Mouse (Mus musculus): ENCODE data around the gene Mapk10. TPM values are rescaled to one million over a fixed set of nuclear protein-coding genes. Genes with fewer than 3 reads are reported as not detected.

The Mapk10 gene
- polyA plus RNA-seq, 1 experiment from 2014 or later = 0.31 TPM

DNA sequence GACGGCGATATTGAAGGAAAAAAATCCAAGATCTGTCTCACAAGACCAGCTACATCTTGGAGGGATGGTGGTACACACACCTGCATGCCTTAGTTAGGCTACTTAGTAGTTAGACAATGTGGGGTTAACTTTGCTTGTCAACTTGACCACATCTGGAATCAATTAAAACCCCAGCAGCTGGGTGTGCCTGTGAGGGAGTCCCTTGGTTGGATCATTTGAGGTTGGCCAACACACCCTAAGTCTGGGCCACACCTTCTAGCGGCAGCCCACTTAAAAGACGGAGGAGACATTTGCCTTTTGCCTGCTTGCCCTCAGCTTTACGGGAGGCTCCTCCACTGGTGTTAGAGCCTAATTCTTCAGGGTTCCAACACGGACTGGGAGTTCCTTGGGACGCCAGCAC, 209.0 kb downstream of the Mapk10 start:
- no peak for ATAC-seq (ENCODE audit: insufficient number of reproducible peaks, low FRiP score)
- no peak overlapping the region for H3K4me3 ChIP-seq
- no peak overlapping the region for H3K27ac ChIP-seq (ENCODE audit: poor library complexity, severe bottlenecking)
- 54% methylated on average over 7 of the region's 7 CpGs for WGBS
- H3K4me2 ChIP-seq = no peak overlapping the region
- no peaks in the 10 kb centered on the region for H3K36me3 ChIP-seq
- H3K9ac ChIP-seq = no peak overlapping the region
- H3K9me3 ChIP-seq (replicated peaks) = no peaks in the 10 kb centered on the region
- H3K27me3 ChIP-seq (replicated peaks) = no peaks in the 10 kb centered on the region
- H3K4me1 ChIP-seq (replicated peaks) = no peaks in the 10 kb centered on the region

DNA sequence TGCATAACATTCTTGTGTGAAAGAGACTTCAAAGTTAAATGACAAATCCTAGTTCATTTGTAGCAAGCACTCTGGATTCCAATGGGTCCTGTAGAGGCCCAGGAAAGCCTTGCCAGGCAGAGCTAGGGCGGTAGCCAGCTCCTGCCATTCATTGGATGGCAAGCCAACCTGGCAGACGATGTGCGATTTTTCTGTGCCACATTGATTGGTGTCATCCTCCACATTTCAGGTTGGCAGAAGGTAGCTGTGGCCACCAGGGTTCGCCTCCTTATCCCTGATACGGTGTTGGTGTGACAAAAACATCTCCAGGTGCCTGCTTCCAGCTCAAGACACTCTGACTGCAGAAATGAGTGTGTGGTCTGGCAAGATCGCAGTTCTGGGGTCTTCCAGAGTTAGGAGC, 210.6 kb downstream of the Mapk10 start:
- ATAC-seq (ENCODE audit: insufficient number of reproducible peaks, low FRiP score) = no peak
- 80% methylated on average over 6 of the region's 6 CpGs for WGBS
- H3K27me3 ChIP-seq (replicated peaks) = no peaks in the 10 kb centered on the region
- H3K4me2 ChIP-seq = no peak overlapping the region
- H3K9ac ChIP-seq = no peak overlapping the region
- no peaks in the 10 kb centered on the region for H3K9me3 ChIP-seq (replicated peaks)
- H3K36me3 ChIP-seq = no peaks in the 10 kb centered on the region
- no peak overlapping the region for H3K4me3 ChIP-seq
- no peaks in the 10 kb centered on the region for H3K4me1 ChIP-seq (replicated peaks)
- no peak overlapping the region for H3K27ac ChIP-seq (ENCODE audit: poor library complexity, severe bottlenecking)

- Histone ChIP-seq H3K4me1 (replicated peaks) (no peaks in the 10 kb centered on the region), H3K27ac (ENCODE audit: poor library complexity, severe bottlenecking) (no peak overlapping the region), H3K4me2 (no peak overlapping the region), H3K36me3 (no peaks in the 10 kb centered on the region), H3K9me3 (replicated peaks) (no peaks in the 10 kb centered on the region), H3K27me3 (replicated peaks) (no peaks in the 10 kb centered on the region), H3K9ac (no peak overlapping the region), H3K4me3 (no peak overlapping the region)
- 73% methylated on average over 7 of the region's 7 CpGs for WGBS
- no peak for ATAC-seq (ENCODE audit: insufficient number of reproducible peaks, low FRiP score)
Observed at GRCm38 (mm10) chr5:102998524-102998923, 212.6 kb downstream of the Mapk10 start.

GRCm38 (mm10) chr5:102997907-102998306, 213.2 kb downstream of the Mapk10 start:
- no peaks in the 10 kb centered on the region for H3K9me3 ChIP-seq (replicated peaks)
- WGBS = 85% methylated on average over 11 of the region's 11 CpGs
- no peak overlapping the region for H3K9ac ChIP-seq
- no peaks in the 10 kb centered on the region for H3K4me1 ChIP-seq (replicated peaks)
- no peaks in the 10 kb centered on the region for H3K27me3 ChIP-seq (replicated peaks)
- H3K36me3 ChIP-seq = no peaks in the 10 kb centered on the region
- H3K27ac ChIP-seq (ENCODE audit: poor library complexity, severe bottlenecking) = no peak overlapping the region
- no peak for ATAC-seq (ENCODE audit: insufficient number of reproducible peaks, low FRiP score)
- no peak overlapping the region for H3K4me3 ChIP-seq
- no peak overlapping the region for H3K4me2 ChIP-seq

DNA sequence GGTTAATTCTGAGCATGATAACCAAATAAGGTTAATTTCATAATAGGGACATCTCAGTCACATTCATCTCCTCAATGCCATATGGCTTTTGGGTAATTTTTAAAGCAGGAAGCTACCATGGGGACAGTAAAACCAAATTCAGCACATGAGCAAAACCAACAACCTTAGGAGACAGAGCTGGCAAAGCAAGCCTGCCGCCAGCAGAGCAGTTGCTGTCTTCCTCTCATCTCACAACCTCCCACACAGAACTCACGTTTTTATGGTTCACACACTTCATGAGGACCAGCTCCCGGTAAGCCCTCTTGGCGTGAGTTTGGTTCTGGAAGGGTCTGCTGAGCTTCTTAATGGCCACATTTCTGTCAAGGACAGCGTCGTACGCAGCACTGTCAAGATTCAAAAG, 214.8 kb downstream of the Mapk10 start:
- Histone ChIP-seq H3K27ac (ENCODE audit: poor library complexity, severe bottlenecking) (no peak overlapping the region), H3K9me3 (replicated peaks) (no peaks in the 10 kb centered on the region), H3K4me1 (replicated peaks) (no peaks in the 10 kb centered on the region), H3K36me3 (no peaks in the 10 kb centered on the region), H3K4me2 (no peak overlapping the region), H3K4me3 (no peak overlapping the region), H3K9ac (no peak overlapping the region), H3K27me3 (replicated peaks) (no peaks in the 10 kb centered on the region)
- 77% methylated on average over 7 of the region's 7 CpGs for WGBS
- no peak for ATAC-seq (ENCODE audit: insufficient number of reproducible peaks, low FRiP score)

DNA sequence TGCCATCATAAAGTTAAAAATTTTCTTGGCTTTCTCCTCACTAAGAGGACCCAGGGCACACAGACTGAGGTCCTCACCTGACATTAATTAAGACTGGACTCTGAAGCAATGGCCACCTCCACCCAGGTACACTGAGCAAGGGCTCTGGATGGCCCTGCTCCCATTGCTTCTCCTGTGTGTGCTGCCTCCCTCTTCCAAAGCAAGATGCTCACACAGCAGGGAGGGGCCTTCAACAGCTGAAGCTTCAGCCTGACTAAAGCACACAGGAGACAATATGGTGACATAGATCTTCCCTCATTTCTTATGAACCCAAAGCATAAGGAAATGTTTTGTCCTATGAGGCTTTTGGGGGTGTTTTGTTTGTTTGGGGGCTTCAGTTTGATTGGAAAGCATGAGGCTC, 215.2 kb downstream of the Mapk10 start:
- Histone ChIP-seq H3K9me3 (replicated peaks) (no peaks in the 10 kb centered on the region), H3K27ac (ENCODE audit: poor library complexity, severe bottlenecking) (no peak overlapping the region), H3K4me3 (no peak overlapping the region), H3K4me2 (no peak overlapping the region), H3K4me1 (replicated peaks) (no peaks in the 10 kb centered on the region), H3K27me3 (replicated peaks) (no peaks in the 10 kb centered on the region), H3K36me3 (no peaks in the 10 kb centered on the region), H3K9ac (no peak overlapping the region)
- ATAC-seq (ENCODE audit: insufficient number of reproducible peaks, low FRiP score) = no peak

- H3K4me2 ChIP-seq = no peak overlapping the region
- no peak overlapping the region for H3K4me3 ChIP-seq
- no peaks in the 10 kb centered on the region for H3K9me3 ChIP-seq (replicated peaks)
- no peak overlapping the region for H3K27ac ChIP-seq (ENCODE audit: poor library complexity, severe bottlenecking)
- H3K36me3 ChIP-seq = no peaks in the 10 kb centered on the region
- no peaks in the 10 kb centered on the region for H3K27me3 ChIP-seq (replicated peaks)
- H3K4me1 ChIP-seq (replicated peaks) = no peaks in the 10 kb centered on the region
- 65% methylated on average over 5 of the region's 5 CpGs for WGBS
- ATAC-seq (ENCODE audit: insufficient number of reproducible peaks, low FRiP score) = no peak
- H3K9ac ChIP-seq = no peak overlapping the region
Observed at GRCm38 (mm10) chr5:102993951-102994350, 217.2 kb downstream of the Mapk10 start.

- no peak overlapping the region for H3K9ac ChIP-seq
- no peak overlapping the region for H3K4me3 ChIP-seq
- ATAC-seq (ENCODE audit: insufficient number of reproducible peaks, low FRiP score) = no peak
- 59% methylated on average over 2 of the region's 2 CpGs for WGBS
- H3K27me3 ChIP-seq (replicated peaks) = no peaks in the 10 kb centered on the region
- no peaks in the 10 kb centered on the region for H3K9me3 ChIP-seq (replicated peaks)
- H3K27ac ChIP-seq (ENCODE audit: poor library complexity, severe bottlenecking) = no peak overlapping the region
- H3K36me3 ChIP-seq = no peaks in the 10 kb centered on the region
- no peaks in the 10 kb centered on the region for H3K4me1 ChIP-seq (replicated peaks)
- no peak overlapping the region for H3K4me2 ChIP-seq
Observed at GRCm38 (mm10) chr5:102991691-102992090, 219.4 kb downstream of the Mapk10 start.

DNA sequence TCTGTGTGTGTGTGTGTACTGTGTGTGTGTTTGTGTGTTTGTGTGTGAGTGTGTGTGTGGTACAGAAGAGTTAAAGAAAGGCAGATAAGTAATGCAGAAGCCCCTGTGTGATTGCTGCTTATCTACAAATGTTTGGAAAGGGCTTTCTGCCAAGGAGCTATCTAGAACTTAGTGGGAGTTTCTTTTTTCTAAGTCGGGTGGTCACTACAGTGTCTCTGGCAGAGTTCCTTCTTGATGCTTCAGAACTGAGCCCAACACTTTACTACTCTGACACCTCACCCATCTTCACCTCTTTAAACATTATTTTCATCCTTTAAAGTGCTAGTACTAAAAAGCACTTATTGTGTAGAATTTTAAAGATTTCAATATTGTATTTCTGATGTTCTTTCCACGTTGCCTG, 232.8 kb downstream of the Mapk10 start:
- H3K9me3 ChIP-seq (replicated peaks) = no peaks in the 10 kb centered on the region
- ATAC-seq (ENCODE audit: insufficient number of reproducible peaks, low FRiP score) = no peak
- H3K4me1 ChIP-seq (replicated peaks) = 0 out of 2 replicates have a peak, but pooled peaks cover 3% of the 10 kb centered on the region
- H3K4me2 ChIP-seq = no peak overlapping the region
- no peak overlapping the region for H3K4me3 ChIP-seq
- 44% methylated on average over 2 of the region's 2 CpGs for WGBS
- H3K9ac ChIP-seq = no peak overlapping the region
- H3K36me3 ChIP-seq = no peaks in the 10 kb centered on the region
- H3K27me3 ChIP-seq (replicated peaks) = no peaks in the 10 kb centered on the region
- no peak overlapping the region for H3K27ac ChIP-seq (ENCODE audit: poor library complexity, severe bottlenecking)

- Histone ChIP-seq H3K4me2 (0 out of 2 replicates have a peak overlapping the region, but pooled peaks have one; percentile 7), H3K27ac (ENCODE audit: poor library complexity, severe bottlenecking) (no peak overlapping the region), H3K4me1 (replicated peaks) (0 out of 2 replicates have a peak, but pooled peaks cover 3% of the 10 kb centered on the region), H3K9ac (no peak overlapping the region), H3K27me3 (replicated peaks) (no peaks in the 10 kb centered on the region), H3K9me3 (replicated peaks) (no peaks in the 10 kb centered on the region), H3K36me3 (no peaks in the 10 kb centered on the region), H3K4me3 (no peak overlapping the region)
- 54% methylated on average over 6 of the region's 6 CpGs for WGBS
- no peak for ATAC-seq (ENCODE audit: insufficient number of reproducible peaks, low FRiP score)
Observed at GRCm38 (mm10) chr5:102977138-102977537, 234.0 kb downstream of the Mapk10 start.

DNA sequence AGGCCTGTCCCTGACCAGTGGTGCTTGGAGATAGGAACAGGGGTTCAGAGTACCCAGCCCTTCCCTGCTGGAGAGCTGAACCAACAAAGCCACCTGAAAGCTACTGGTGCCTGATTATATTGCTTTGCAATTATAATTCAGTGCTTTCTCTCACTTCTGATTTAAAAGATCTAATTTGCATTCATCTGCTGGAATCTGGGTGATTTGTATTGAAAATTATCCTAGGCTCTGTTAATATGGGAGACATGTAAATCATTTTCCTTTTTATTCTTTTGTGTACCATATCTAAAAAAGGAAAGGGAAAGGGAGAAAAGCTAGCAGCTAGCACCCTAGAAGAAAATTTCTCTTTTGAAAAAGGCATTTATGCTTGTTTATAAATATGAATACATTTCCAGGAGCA, 234.6 kb downstream of the Mapk10 start:
- no peak for ATAC-seq (ENCODE audit: insufficient number of reproducible peaks, low FRiP score)

GRCm38 (mm10) chr5:102974400-102974799, 236.7 kb downstream of the Mapk10 start:
- no peaks in the 10 kb centered on the region for H3K27me3 ChIP-seq (replicated peaks)
- H3K4me1 ChIP-seq (replicated peaks) = 0 out of 2 replicates have a peak, but pooled peaks cover 3% of the 10 kb centered on the region
- H3K9ac ChIP-seq = no peak overlapping the region
- no peaks in the 10 kb centered on the region for H3K9me3 ChIP-seq (replicated peaks)
- H3K4me3 ChIP-seq = no peak overlapping the region
- 83% methylated on average over 4 of the region's 4 CpGs for WGBS
- no peak for ATAC-seq (ENCODE audit: insufficient number of reproducible peaks, low FRiP score)
- H3K27ac ChIP-seq (ENCODE audit: poor library complexity, severe bottlenecking) = no peak overlapping the region
- no peaks in the 10 kb centered on the region for H3K36me3 ChIP-seq
- H3K4me2 ChIP-seq = no peak overlapping the region

More for the DNA sequence above, 234.6 kb downstream of the Mapk10 start:
- H3K36me3 ChIP-seq = no peaks in the 10 kb centered on the region
- H3K9ac ChIP-seq = no peak overlapping the region
- no peaks in the 10 kb centered on the region for H3K9me3 ChIP-seq (replicated peaks)
- H3K27me3 ChIP-seq (replicated peaks) = no peaks in the 10 kb centered on the region
- no peak overlapping the region for H3K4me3 ChIP-seq
- H3K27ac ChIP-seq (ENCODE audit: poor library complexity, severe bottlenecking) = no peak overlapping the region
- no peak overlapping the region for H3K4me2 ChIP-seq
- 0 out of 2 replicates have a peak, but pooled peaks cover 3% of the 10 kb centered on the region for H3K4me1 ChIP-seq (replicated peaks)

Data from heart, embryonic 12.5 days (tissue).